Mouse (Mus musculus) cerebellum, adult 2 months (tissue): ENCODE data around the gene Tmub2.
"Not testable (repeated sequence)": the region's sequence is repeated elsewhere in the genome, so short reads cannot be mapped to it uniquely, and the experiment has no call there.

Experiments
- CTCF ChIP-seq: fragments of 200-500 bp; IDR thresholded peaks from 2 replicates; pipeline ENCODE4 v1.5.1; 2011; ENCODE audit warnings: low read depth, mild to moderate bottlenecking, control low read depth, low read length, moderate library complexity, borderline replicate concordance; ENCODE audit not compliant: insufficient read depth
- POLR2A ChIP-seq: fragments of 200-500 bp; IDR thresholded peaks from 2 replicates; pipeline ENCODE4 v1.6.1; 2011; ENCODE audit warnings: low read length, control low read depth, borderline replicate concordance; ENCODE audit not compliant: insufficient read depth

- TF ChIP-seq POLR2A, CTCF: not testable (repeated sequence)
Measured at GRCm38 (mm10) chr11:102280267-102280666, 4.5 kb upstream of the Tmub2 start.
